ENCODE assay signal across 14 mouse cellular contexts in the genomic region with DNA sequence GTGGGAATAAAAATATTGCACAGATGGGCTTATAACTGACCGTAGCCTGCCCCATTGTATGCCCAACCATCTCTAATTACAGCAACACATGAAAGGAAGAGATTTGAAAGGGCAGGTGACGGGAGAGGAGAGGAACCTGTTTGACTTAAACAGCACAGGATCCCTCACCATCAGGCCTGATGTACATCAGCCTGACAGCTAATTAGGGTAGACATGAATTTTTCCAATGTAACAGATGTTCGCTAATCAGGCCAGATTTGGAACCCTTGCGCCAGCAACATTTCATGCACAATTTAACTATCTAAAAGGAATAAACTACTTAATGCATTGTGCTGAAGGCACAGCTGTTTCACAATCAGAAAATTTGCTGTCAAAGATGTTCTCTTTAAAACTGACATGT.
DNase-seq lines count a peak whose midpoint lies in the region; ATAC-seq and TF ChIP-seq lines count a peak whose summit lies in the region.
"Had no signal": no experiment of that assay in that cellular context is flagged by ENCODE, and none has a peak within 500 bp of the region (broad histone marks: within the 10 kb centered on the region; RNA-seq: fewer than 3 reads in every experiment).

No protein-coding gene starts in this region.

- no peak overlapping the region for H3K4me2 ChIP-seq in lung, embryonic 16.5 days (ENCODE audit: low read depth, low read length)
- no peak overlapping the region for H3K4me2 ChIP-seq in forebrain, embryonic 12.5 days
- no peak overlapping the region for H3K4me2 ChIP-seq in forebrain, postnatal 0 days (ENCODE audit: low read depth)
- H3K4me2 ChIP-seq: liver, embryonic 13.5 days had no signal

- no peaks in the 10 kb centered on the region for H3K4me1 ChIP-seq in lung, embryonic 16.5 days (replicated peaks; ENCODE audit: control insufficient read depth, insufficient read depth, low read length)
- H3K4me1 ChIP-seq in forebrain, embryonic 12.5 days = peaks cover 5% of the 10 kb centered on the region; the same call in 1 of the 2 replicates
- 0 out of 2 replicates have a peak, but pooled peaks cover 5% of the 10 kb centered on the region for H3K4me1 ChIP-seq in forebrain, postnatal 0 days (ENCODE audit: insufficient read depth)
- H3K4me1 ChIP-seq: liver, embryonic 13.5 days; megakaryocyte, embryonic 14.5 days had no signal

- H3K27me3 ChIP-seq in lung, embryonic 16.5 days (ENCODE audit: control insufficient read depth, insufficient read depth, low read depth, low read length) = no peaks in the 10 kb centered on the region
- peaks cover 20% of the 10 kb centered on the region for H3K27me3 ChIP-seq in forebrain, embryonic 12.5 days
- no peaks in the 10 kb centered on the region for H3K27me3 ChIP-seq in forebrain, postnatal 0 days (ENCODE audit: insufficient read depth, low read length)
- H3K27me3 ChIP-seq: liver, embryonic 13.5 days; megakaryocyte, embryonic 14.5 days had no signal

- DNase-seq in lung, postnatal 25 days (ENCODE audit: low spot score) = no peak
- peak; percentile 22 for DNase-seq in forebrain, postnatal 0 days
- peak; percentile 18 to 26 for DNase-seq in lung, postnatal 4 days
- DNase-seq in adrenal gland, postnatal 4 days (ENCODE audit: low spot score in 2 of 2) = no peak
- no peak for DNase-seq in layer of hippocampus, postnatal 36 days
- DNase-seq: cerebellum, adult 8-10 months; heart, adult 11 months; kidney, adult 2 months; kidney, postnatal 36 days; liver, embryonic 13.5 days; thymus, adult 18-20 months had no signal

- 55% methylated on average over 4 of the region's 4 CpGs for WGBS in lung, embryonic 16.5 days
- 42% methylated on average over 4 of the region's 4 CpGs for WGBS in forebrain, embryonic 12.5 days
- WGBS in forebrain, postnatal 0 days = 28% methylated on average over 4 of the region's 4 CpGs

- H3K27ac ChIP-seq in lung, embryonic 16.5 days (ENCODE audit: low read length) = no peak overlapping the region
- H3K27ac ChIP-seq in forebrain, embryonic 12.5 days = no peak overlapping the region
- H3K27ac ChIP-seq in forebrain, postnatal 0 days (ENCODE audit: low read depth, low read length) = no peak overlapping the region
- H3K27ac ChIP-seq: liver, embryonic 13.5 days had no signal

- no peak overlapping the region for H3K4me3 ChIP-seq in lung, embryonic 16.5 days (ENCODE audit: low read length)
- no peak overlapping the region for H3K4me3 ChIP-seq in forebrain, embryonic 12.5 days (replicated peaks)
- no peak overlapping the region for H3K4me3 ChIP-seq in forebrain, postnatal 0 days (ENCODE audit: low read depth, low read length)
- H3K4me3 ChIP-seq: liver, embryonic 13.5 days; megakaryocyte, embryonic 14.5 days had no signal

- H3K36me3 ChIP-seq in lung, embryonic 16.5 days (ENCODE audit: control insufficient read depth, insufficient read depth, low read length) = no peaks in the 10 kb centered on the region
- H3K36me3 ChIP-seq in forebrain, embryonic 12.5 days (replicated peaks) = no peaks in the 10 kb centered on the region
- no peaks in the 10 kb centered on the region for H3K36me3 ChIP-seq in forebrain, postnatal 0 days (ENCODE audit: insufficient read depth)
- H3K36me3 ChIP-seq: liver, embryonic 13.5 days had no signal

- ATAC-seq in lung, embryonic 16.5 days (ENCODE audit: low read depth) = peak; percentile 84
- peak; percentile 80 for ATAC-seq in forebrain, embryonic 12.5 days (ENCODE audit: low FRiP score)
- ATAC-seq in forebrain, postnatal 0 days = 0 out of 2 replicates have a peak, but pooled peaks have one; percentile 29

- H3K9me3 ChIP-seq in lung, embryonic 16.5 days (ENCODE audit: control insufficient read depth, low read length) = no peaks in the 10 kb centered on the region
- H3K9me3 ChIP-seq in forebrain, embryonic 12.5 days = no peaks in the 10 kb centered on the region
- H3K9me3 ChIP-seq in forebrain, postnatal 0 days (ENCODE audit: low read length) = no peaks in the 10 kb centered on the region
- H3K9me3 ChIP-seq: liver, embryonic 13.5 days; megakaryocyte, embryonic 14.5 days had no signal

- H3K9ac ChIP-seq in lung, embryonic 16.5 days (ENCODE audit: low read length) = no peak overlapping the region
- H3K9ac ChIP-seq in forebrain, embryonic 12.5 days = no peak overlapping the region
- no peak overlapping the region for H3K9ac ChIP-seq in forebrain, postnatal 0 days
- H3K9ac ChIP-seq: liver, embryonic 13.5 days had no signal

- TF ChIP-seq CTCF in forebrain, postnatal 0 days (IDR thresholded peaks at IDR 0.05; ENCODE audit: low read depth) = no peak

Comparison
In these comparisons a context has a peak if more than half of its experiments do, and no peak if none do; other contexts are left out.
1. DNase-seq: peak in forebrain, postnatal 0 days (single experiment) and lung, postnatal 4 days (2 of 2); none in lung, postnatal 25 days (single experiment), adrenal gland, postnatal 4 days (0 of 2) and layer of hippocampus, postnatal 36 days (0 of 2).
2. ATAC-seq: peak in every context shown above with its lines; median percentile 84 in lung, embryonic 16.5 days; 80 in forebrain, embryonic 12.5 days; 29 in forebrain, postnatal 0 days.